Mouse (Mus musculus): Measurements from ENCODE around the gene Rabgap1l. TPM values are rescaled to one million over a fixed set of nuclear protein-coding genes. Genes with fewer than 3 reads are reported as not detected.

Gene Rabgap1l
- polyA plus RNA-seq, 1 experiment from 2014 or later, result 41.7 TPM

- H3K36me3 ChIP-seq (replicated peaks; ENCODE audit: control insufficient read depth, insufficient read depth), result no peaks in the 10 kb centered on the region
- WGBS, result 82% methylated on average over 4 of the region's 4 CpGs
- H3K9ac ChIP-seq, result no peak overlapping the region
- no peak overlapping the region for H3K4me3 ChIP-seq (replicated peaks; ENCODE audit: low read length)
- no peaks in the 10 kb centered on the region for H3K4me1 ChIP-seq (replicated peaks; ENCODE audit: control insufficient read depth, insufficient read depth, low read length)
- H3K27ac ChIP-seq, result no peak overlapping the region
- ATAC-seq (ENCODE audit: low FRiP score) (no peak), DNase-seq (ENCODE audit: low spot score) (no peak)
- no peaks in the 10 kb centered on the region for H3K27me3 ChIP-seq (ENCODE audit: control insufficient read depth, insufficient read depth, low read length)
- H3K4me2 ChIP-seq (replicated peaks), result no peak overlapping the region
- no peaks in the 10 kb centered on the region for H3K9me3 ChIP-seq (ENCODE audit: control insufficient read depth, low read length)
These were observed 198.9 kb downstream of the Rabgap1l start for GRCm38 (mm10) chr1:160594066-160594465.

- H3K9me3 ChIP-seq (ENCODE audit: control insufficient read depth, low read length), result no peaks in the 10 kb centered on the region
- no peak overlapping the region for H3K9ac ChIP-seq
- no peaks in the 10 kb centered on the region for H3K27me3 ChIP-seq (ENCODE audit: control insufficient read depth, insufficient read depth, low read length)
- 77% methylated on average over 4 of the region's 4 CpGs for WGBS
- no peak overlapping the region for H3K4me3 ChIP-seq (replicated peaks; ENCODE audit: low read length)
- no peaks in the 10 kb centered on the region for H3K36me3 ChIP-seq (replicated peaks; ENCODE audit: control insufficient read depth, insufficient read depth)
- no peak overlapping the region for H3K4me2 ChIP-seq (replicated peaks)
- H3K4me1 ChIP-seq (replicated peaks; ENCODE audit: control insufficient read depth, insufficient read depth, low read length), result no peaks in the 10 kb centered on the region
- no peak overlapping the region for H3K27ac ChIP-seq
- ATAC-seq (ENCODE audit: low FRiP score) (no peak), DNase-seq (ENCODE audit: low spot score) (no peak)
These were observed 204.0 kb downstream of the Rabgap1l start for GRCm38 (mm10) chr1:160588911-160589590.

- 40% methylated on average over 12 of the region's 12 CpGs for WGBS
- DNase-seq (ENCODE audit: low spot score) (no peak), ATAC-seq (ENCODE audit: low FRiP score) (no peak)
- Histone ChIP-seq H3K27me3 (ENCODE audit: control insufficient read depth, insufficient read depth, low read length) (no peaks in the 10 kb centered on the region), H3K36me3 (replicated peaks; ENCODE audit: control insufficient read depth, insufficient read depth) (no peaks in the 10 kb centered on the region), H3K9me3 (ENCODE audit: control insufficient read depth, low read length) (no peaks in the 10 kb centered on the region), H3K27ac (no peak overlapping the region), H3K4me2 (replicated peaks) (peak overlapping the region; percentile 33), H3K9ac (peak overlapping the region; percentile 39; the same call in 1 of the 2 replicates), H3K4me3 (replicated peaks; ENCODE audit: low read length) (peak overlapping the region; percentile 15; the same call in 1 of the 2 replicates), H3K4me1 (replicated peaks; ENCODE audit: control insufficient read depth, insufficient read depth, low read length) (no peaks in the 10 kb centered on the region)
These were observed 213.4 kb downstream of the Rabgap1l start for GRCm38 (mm10) chr1:160579309-160580233.

GRCm38 (mm10) chr1:160576124-160576523, 216.9 kb downstream of the Rabgap1l start:
- DNase-seq (ENCODE audit: low spot score), result no peak
- no peak overlapping the region for H3K9ac ChIP-seq
- no peak overlapping the region for H3K27ac ChIP-seq
- H3K36me3 ChIP-seq (replicated peaks; ENCODE audit: control insufficient read depth, insufficient read depth), result no peaks in the 10 kb centered on the region
- no peak overlapping the region for H3K4me2 ChIP-seq (replicated peaks)
- ATAC-seq (ENCODE audit: low FRiP score), result no peak
- no peaks in the 10 kb centered on the region for H3K27me3 ChIP-seq (ENCODE audit: control insufficient read depth, insufficient read depth, low read length)
- no peak overlapping the region for H3K4me3 ChIP-seq (replicated peaks; ENCODE audit: low read length)
- no peaks in the 10 kb centered on the region for H3K4me1 ChIP-seq (replicated peaks; ENCODE audit: control insufficient read depth, insufficient read depth, low read length)
- 86% methylated on average over 4 of the region's 4 CpGs for WGBS
- no peaks in the 10 kb centered on the region for H3K9me3 ChIP-seq (ENCODE audit: control insufficient read depth, low read length)

GRCm38 (mm10) chr1:160574039-160574438, 219.0 kb downstream of the Rabgap1l start:
- H3K4me1 ChIP-seq (replicated peaks; ENCODE audit: control insufficient read depth, insufficient read depth, low read length), result no peaks in the 10 kb centered on the region
- no peaks in the 10 kb centered on the region for H3K27me3 ChIP-seq (ENCODE audit: control insufficient read depth, insufficient read depth, low read length)
- H3K36me3 ChIP-seq (replicated peaks; ENCODE audit: control insufficient read depth, insufficient read depth), result no peaks in the 10 kb centered on the region
- DNase-seq (ENCODE audit: low spot score), result no peak
- H3K9me3 ChIP-seq (ENCODE audit: control insufficient read depth, low read length), result no peaks in the 10 kb centered on the region
- H3K27ac ChIP-seq, result no peak overlapping the region
- ATAC-seq (ENCODE audit: low FRiP score), result no peak
- no peak overlapping the region for H3K9ac ChIP-seq
- no peak overlapping the region for H3K4me2 ChIP-seq (replicated peaks)
- 75% methylated on average over 4 of the region's 4 CpGs for WGBS
- H3K4me3 ChIP-seq (replicated peaks; ENCODE audit: low read length), result no peak overlapping the region

- Histone ChIP-seq H3K36me3 (replicated peaks; ENCODE audit: control insufficient read depth, insufficient read depth) (no peaks in the 10 kb centered on the region), H3K4me2 (replicated peaks) (no peak overlapping the region), H3K4me3 (replicated peaks; ENCODE audit: low read length) (no peak overlapping the region), H3K9me3 (ENCODE audit: control insufficient read depth, low read length) (no peaks in the 10 kb centered on the region), H3K9ac (no peak overlapping the region), H3K27ac (no peak overlapping the region), H3K4me1 (replicated peaks; ENCODE audit: control insufficient read depth, insufficient read depth, low read length) (no peaks in the 10 kb centered on the region), H3K27me3 (ENCODE audit: control insufficient read depth, insufficient read depth, low read length) (no peaks in the 10 kb centered on the region)
- ATAC-seq (ENCODE audit: low FRiP score), result no peak
- DNase-seq (ENCODE audit: low spot score), result no peak
- 39% methylated on average over 4 of the region's 4 CpGs for WGBS
These were observed 226.6 kb downstream of the Rabgap1l start for GRCm38 (mm10) chr1:160566458-160566857.

GRCm38 (mm10) chr1:160561381-160561780, 231.6 kb downstream of the Rabgap1l start:
- no peak overlapping the region for H3K4me3 ChIP-seq (replicated peaks; ENCODE audit: low read length)
- H3K4me1 ChIP-seq (replicated peaks; ENCODE audit: control insufficient read depth, insufficient read depth, low read length), result no peaks in the 10 kb centered on the region
- H3K9me3 ChIP-seq (ENCODE audit: control insufficient read depth, low read length), result no peaks in the 10 kb centered on the region
- no peak overlapping the region for H3K4me2 ChIP-seq (replicated peaks)
- ATAC-seq (ENCODE audit: low FRiP score) (no peak), DNase-seq (ENCODE audit: low spot score) (peak; percentile 56)
- no peak overlapping the region for H3K27ac ChIP-seq
- no peak overlapping the region for H3K9ac ChIP-seq
- no peaks in the 10 kb centered on the region for H3K36me3 ChIP-seq (replicated peaks; ENCODE audit: control insufficient read depth, insufficient read depth)
- 80% methylated on average over 1 of the region's 1 CpGs for WGBS
- H3K27me3 ChIP-seq (ENCODE audit: control insufficient read depth, insufficient read depth, low read length), result no peaks in the 10 kb centered on the region

GRCm38 (mm10) chr1:160550636-160551035, 242.4 kb downstream of the Rabgap1l start:
- Histone ChIP-seq H3K9me3 (ENCODE audit: control insufficient read depth, low read length) (no peaks in the 10 kb centered on the region), H3K36me3 (replicated peaks; ENCODE audit: control insufficient read depth, insufficient read depth) (no peaks in the 10 kb centered on the region), H3K27ac (no peak overlapping the region), H3K4me3 (replicated peaks; ENCODE audit: low read length) (no peak overlapping the region), H3K9ac (no peak overlapping the region), H3K4me2 (replicated peaks) (no peak overlapping the region), H3K27me3 (ENCODE audit: control insufficient read depth, insufficient read depth, low read length) (no peaks in the 10 kb centered on the region), H3K4me1 (replicated peaks; ENCODE audit: control insufficient read depth, insufficient read depth, low read length) (peaks cover 13% of the 10 kb centered on the region)
- DNase-seq (ENCODE audit: low spot score), result no peak
- WGBS, result 84% methylated on average over 1 of the region's 1 CpGs
- no peak for ATAC-seq (ENCODE audit: low FRiP score)

Data from hindbrain, embryonic 14.5 days (tissue).